Mouse (Mus musculus): Measurements from ENCODE around the gene Zfp983.
"Not testable (repeated sequence)": the region's sequence is repeated elsewhere in the genome, so short reads cannot be mapped to it uniquely, and the experiment has no call there.

The Zfp983 gene

GRCm38 (mm10) chr17:21650364-21650907 is at the start of gene Zfp983:
Gene Zfp983 (plus strand): TSS chr17:21650624.
- in situ Hi-C loops (cut with MboI): not testable (repeated sequence)

DNA sequence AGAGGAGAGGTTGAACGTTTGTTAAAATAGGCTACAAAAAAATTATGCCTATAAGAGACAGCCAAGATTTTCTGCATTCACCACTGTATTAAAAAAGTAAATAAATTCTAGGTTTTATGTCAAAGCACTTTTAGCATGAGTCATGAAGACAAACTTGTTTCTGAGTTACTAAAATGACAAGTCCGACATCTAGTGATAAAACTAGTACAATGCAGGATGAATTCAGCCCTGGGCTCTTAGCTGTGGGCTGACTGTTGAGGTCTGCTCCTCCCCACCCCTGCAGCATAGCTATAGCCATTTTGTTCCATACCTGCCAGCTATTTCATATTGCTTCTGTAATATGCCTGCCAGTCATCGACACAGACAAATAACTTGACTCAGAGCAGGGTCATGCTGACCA is 34.1 kb upstream of the Zfp983 start:
- in situ Hi-C loops (cut with MboI): no loop called here

GRCm38 (mm10) chr17:21617352-21617751 is 33.1 kb upstream of the Zfp983 start:
- in situ Hi-C loops (cut with MboI): no loop called here

- in situ Hi-C loops (cut with MboI): no loop called here
Measured at GRCm38 (mm10) chr17:21623647-21624046, 26.8 kb upstream of the Zfp983 start.

GRCm38 (mm10) chr17:21635758-21636157 is 14.7 kb upstream of the Zfp983 start:
- in situ Hi-C loops (cut with MboI): not testable (repeated sequence)

GRCm38 (mm10) chr17:21648791-21649190 is 1.6 kb upstream of the Zfp983 start:
- in situ Hi-C loops (cut with MboI): no loop called here

- in situ Hi-C loops (cut with MboI): no loop called here
Measured at GRCm38 (mm10) chr17:21649936-21650335, 488 bp upstream of the Zfp983 start.

- in situ Hi-C loops (cut with MboI): not testable (repeated sequence)
Measured at GRCm38 (mm10) chr17:21678826-21679225, 28.4 kb downstream of the Zfp983 start.

GRCm38 (mm10) chr17:21679273-21680018 is 29.0 kb downstream of the Zfp983 start:
- in situ Hi-C loops (cut with MboI): no loop called here

- in situ Hi-C loops (cut with MboI): not testable (repeated sequence)
Measured at GRCm38 (mm10) chr17:21680019-21680376, 29.6 kb downstream of the Zfp983 start.

DNA sequence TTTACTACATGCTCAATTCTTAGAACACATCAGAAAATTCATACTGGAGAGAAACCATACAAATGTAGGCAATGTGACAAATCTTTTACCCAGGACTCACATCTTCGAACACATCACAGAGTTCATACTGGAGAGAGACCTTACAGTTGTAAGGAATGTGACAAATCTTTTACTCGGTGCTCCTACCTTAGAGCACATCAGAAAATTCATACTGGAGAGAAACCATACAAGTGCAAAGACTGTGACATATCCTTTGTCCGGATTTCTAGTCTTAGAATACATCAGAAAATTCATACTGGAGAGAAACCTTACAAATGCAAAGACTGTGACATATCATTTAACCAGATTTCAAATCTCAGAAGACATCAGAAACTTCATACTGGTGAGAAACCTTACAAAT is 41.1 kb downstream of the Zfp983 start, which contains the start of gene Gm10226:
Gm10226 (plus strand) TSS at position 301 of the 400 bp plus-strand sequence.
- in situ Hi-C loops (cut with MboI): no loop called here

GRCm38 (mm10) chr17:21693342-21693741 is 42.9 kb downstream of the Zfp983 start:
- in situ Hi-C loops (cut with MboI): no loop called here

GRCm38 (mm10) chr17:21696073-21696472 is 45.6 kb downstream of the Zfp983 start:
- in situ Hi-C loops (cut with MboI): no loop called here

DNA sequence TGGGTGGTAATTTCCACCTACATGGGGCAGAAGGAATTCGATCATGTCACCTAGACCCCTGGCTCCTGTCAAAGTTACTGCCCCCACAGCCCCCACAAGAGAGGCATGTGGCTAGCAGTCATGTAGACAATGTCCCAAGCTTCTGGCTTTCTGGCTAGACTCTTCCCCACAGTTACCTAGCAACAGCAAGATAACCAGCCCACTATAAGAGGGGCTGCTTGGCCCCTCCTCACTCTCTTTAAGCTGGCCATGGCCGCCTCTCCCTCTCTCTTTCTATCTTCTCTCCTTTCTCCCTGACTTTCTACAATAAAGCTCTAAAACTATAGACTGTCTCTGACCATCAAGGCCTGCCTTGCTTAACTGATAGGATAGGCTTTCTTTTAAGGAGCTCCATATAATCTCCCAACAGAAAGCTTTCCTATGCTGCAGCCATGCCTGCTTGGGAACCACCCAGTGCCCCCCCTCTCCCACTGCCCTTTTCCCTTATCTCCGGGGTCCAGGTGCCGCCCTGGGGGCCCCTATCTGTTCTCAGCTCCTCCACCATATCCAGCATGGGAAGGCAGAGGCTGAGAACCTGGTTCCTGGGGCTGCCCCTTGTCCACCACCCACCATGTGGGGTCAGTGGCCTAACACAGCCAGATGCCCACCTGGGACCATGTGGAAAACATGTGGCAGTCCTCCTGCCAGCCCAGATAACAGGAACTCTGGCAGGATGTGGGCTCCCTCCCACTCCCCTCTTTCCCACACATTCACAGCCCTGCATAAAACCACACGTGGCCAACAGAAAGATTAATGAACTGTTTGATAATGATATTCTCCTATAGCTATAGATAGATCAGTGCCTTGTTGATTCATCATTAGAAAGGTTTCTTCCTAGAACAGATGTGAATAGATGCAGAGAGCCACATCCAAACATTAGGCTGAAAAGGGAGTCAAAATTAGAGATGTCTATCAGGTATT is 52.1 kb downstream of the Zfp983 start:
- in situ Hi-C loops (cut with MboI): no loop called here

- in situ Hi-C loops (cut with MboI): no loop called here
Measured at GRCm38 (mm10) chr17:21703414-21703813, 53.0 kb downstream of the Zfp983 start.

GRCm38 (mm10) chr17:21707343-21707996 is 57.0 kb downstream of the Zfp983 start, which contains the start of gene Zfp760:
Gene Zfp760 (plus strand): TSS chr17:21707741.
- in situ Hi-C loops (cut with MboI): no loop called here

DNA sequence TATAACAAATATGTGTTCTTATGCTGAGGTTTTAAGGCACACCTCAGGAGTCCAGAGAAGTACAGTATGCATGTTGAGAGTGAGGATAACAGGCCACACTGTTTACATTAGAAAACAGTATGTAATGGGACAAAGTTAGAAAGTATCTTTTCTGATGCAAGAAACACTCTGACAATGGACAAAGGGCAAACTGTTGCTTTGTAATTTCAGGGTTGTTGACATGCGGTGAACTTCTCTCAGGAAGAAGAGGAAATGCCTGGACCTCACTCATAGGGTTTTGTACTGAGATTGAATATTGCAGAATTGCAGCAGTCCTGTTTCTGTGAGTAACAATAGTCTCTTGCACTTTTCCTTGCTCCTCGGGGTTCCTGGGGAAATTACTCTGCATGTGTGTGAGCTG is 58.0 kb downstream of the Zfp983 start:
- in situ Hi-C loops (cut with MboI): no loop called here
